Mouse (Mus musculus) retina, embryonic 14.5 days (tissue): ENCODE data around the gene Kcnma1.

Source experiments
- DNase-seq: peaks from one replicate; pipeline ENCODE4 v3.0.0-alpha.2; 2015; ENCODE audit warnings: low spot score

Kcnma1 gene

GRCm38 (mm10) chr14:23529229-23529628, 485.1 kb downstream of the Kcnma1 start:
- DNase-seq: no peak

DNA sequence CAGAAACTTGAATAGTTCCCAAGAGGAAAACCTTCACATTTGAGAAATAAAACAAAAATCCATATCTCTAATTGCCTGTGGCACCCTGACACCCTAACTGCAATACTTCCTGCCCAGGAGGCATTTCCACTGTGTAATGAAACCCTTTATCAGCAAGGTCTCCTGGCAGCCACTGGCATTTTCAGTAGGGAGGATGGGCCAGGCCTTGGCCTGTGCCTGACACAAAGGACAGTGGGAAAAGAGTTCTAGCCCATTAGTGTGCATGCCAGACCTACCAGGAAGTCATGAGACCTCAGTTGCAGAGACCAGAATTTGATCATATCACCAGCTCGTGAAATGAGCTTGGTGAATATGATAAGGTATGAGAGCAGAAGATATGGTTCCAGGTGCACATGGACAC, 488.4 kb downstream of the Kcnma1 start:
- DNase-seq: no peak

GRCm38 (mm10) chr14:23523825-23524491, 490.3 kb downstream of the Kcnma1 start:
- DNase-seq: peak; percentile 22

- DNase-seq: no peak
Measured at GRCm38 (mm10) chr14:23522606-23523159, 491.6 kb downstream of the Kcnma1 start.

GRCm38 (mm10) chr14:23521080-23521684, 493.1 kb downstream of the Kcnma1 start:
- DNase-seq: no peak

DNA sequence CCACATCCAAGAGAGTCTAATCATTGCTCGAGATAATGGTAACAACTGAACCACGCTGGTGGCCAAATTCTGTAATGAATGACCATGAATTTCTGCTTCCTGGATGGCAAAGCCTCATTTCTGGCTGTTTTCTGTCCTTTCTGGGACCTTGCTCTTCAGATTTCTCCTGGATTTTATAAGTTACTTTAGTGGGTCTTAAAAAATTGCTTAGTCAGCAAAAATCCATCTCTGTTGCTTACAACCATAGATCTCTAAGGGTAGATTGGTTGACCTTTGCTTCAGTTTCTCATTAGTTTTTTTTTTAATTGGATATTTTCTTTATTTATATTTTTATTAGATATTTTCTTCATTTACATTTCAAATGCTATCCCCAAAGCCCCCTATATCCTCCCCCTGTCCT, 496.9 kb downstream of the Kcnma1 start:
- DNase-seq: no peak

DNA sequence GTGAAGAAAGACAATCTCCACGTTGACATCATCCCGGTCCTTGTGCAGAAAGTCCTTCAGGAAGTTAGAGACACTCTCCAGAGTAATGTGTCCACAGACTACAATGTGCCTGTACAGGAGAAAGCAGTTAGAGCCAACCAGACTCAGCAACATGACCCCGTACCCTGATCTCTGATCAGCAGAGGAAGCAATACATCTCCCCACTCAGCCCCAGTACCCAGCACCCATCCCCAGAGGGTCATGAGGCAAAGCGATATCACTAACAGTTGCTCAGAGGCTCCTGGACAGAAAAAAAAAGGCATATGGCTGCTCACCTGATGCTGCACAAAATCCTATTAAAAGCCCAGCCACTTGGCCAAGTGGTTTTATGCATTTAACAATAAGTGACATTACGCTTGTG, 504.5 kb downstream of the Kcnma1 start:
- no peak for DNase-seq

DNA sequence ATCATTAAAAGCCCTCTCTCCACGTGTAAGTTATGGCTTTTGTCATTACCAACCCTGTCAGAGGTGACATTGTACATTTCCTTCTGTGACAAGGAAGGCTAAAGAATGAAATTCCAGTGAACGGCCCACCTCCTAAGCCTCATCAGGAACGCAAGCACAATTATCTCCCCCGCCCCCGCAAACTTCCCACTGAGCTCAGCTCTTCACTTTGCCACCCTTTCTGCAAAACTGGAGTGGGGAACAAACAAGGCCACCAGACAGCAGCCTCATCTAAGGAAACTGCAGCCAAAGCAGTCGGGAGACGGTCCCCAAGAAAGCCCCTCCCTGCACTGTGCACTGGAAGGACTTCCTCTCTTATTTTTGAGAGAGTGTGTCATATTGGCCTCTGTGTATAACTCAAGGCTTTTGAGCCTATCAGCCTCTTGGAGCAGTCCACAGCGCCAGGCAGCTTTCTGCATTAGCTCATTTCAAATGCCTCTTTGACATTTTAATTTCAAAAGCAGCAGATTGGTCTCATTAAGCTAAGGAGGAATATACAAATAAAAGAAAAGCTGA, 512.0 kb downstream of the Kcnma1 start:
- no peak for DNase-seq

- DNase-seq: no peak
Measured at GRCm38 (mm10) chr14:23496801-23497200, 517.5 kb downstream of the Kcnma1 start.

GRCm38 (mm10) chr14:23496236-23496740, 518.0 kb downstream of the Kcnma1 start:
- DNase-seq: no peak

- no peak for DNase-seq
Measured at GRCm38 (mm10) chr14:23494496-23494800, 519.8 kb downstream of the Kcnma1 start.

GRCm38 (mm10) chr14:23493750-23494495, 520.4 kb downstream of the Kcnma1 start:
- no peak for DNase-seq

DNA sequence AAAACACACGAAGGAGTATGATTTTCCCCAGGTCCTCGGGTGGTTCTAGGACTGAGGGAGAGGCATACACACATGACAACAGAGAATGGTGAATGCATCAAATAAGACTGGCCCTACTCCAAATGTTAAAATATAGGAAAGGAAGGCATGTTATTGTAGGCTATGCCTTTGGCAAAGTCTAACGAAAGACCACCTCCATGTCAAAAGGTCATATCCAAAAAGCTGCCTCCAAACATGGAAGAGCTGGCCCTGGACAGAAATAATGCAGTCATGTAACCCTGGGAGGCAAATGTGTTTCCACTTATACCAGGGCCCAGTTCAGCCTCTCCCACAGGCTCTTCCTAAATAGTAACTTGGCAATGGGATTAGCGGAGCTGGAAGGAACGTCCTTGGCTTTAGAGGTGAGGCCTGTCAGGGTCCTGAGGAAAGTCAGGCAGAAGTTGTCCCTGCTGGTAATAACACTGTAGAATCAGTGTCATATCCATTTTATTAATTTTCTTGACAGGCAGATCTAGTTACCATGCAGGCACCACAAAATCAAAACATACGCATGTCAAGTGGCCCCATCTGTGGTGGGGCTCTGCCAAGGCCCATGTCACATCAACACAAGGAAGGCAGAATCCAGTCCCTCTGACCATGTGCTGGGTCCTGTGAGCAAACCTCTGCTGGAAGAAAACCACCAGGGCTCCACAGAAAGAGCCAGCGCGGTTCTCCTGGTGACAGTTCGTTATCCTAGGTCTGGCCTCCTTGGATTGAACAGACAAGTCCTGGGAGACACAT, 521.5 kb downstream of the Kcnma1 start:
- DNase-seq: no peak

DNA sequence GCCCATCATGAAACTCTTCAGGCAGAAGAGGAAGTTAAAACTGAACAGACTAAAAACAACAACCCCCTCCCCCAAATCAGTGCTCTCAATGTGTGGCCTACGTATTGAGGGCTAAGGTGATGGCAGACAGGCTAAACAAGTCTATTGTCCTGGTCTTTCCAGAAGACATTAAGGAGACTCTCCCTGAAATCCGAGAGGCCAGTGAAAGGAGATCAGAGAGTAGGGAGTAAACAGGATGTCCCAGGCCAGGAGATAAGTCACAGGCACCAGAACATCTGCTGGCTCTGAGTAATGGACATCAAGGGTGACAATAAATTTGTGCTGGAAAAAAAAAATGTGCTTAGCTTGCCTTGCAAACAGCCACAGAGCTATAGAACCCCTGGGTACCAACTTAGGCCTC, 522.9 kb downstream of the Kcnma1 start:
- DNase-seq: no peak

DNA sequence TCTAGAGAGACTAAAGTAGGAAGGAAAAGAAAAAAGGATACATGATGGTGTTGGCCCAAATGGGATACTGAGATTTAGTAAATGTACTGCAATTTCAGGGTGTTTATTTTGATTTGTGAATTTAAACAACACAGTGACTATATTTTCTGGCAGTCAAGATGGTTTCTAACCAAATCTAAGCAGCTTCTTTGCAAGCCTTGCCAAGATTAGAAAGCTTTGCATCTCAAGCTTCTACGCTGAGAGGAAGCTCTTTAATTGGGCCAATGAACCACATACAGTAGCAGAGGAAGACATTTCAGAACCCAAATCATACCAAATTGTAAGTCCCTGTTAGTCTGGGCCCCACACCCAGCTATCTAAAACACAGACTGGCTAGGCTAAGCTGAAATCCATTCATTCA, 527.6 kb downstream of the Kcnma1 start:
- DNase-seq: no peak

DNA sequence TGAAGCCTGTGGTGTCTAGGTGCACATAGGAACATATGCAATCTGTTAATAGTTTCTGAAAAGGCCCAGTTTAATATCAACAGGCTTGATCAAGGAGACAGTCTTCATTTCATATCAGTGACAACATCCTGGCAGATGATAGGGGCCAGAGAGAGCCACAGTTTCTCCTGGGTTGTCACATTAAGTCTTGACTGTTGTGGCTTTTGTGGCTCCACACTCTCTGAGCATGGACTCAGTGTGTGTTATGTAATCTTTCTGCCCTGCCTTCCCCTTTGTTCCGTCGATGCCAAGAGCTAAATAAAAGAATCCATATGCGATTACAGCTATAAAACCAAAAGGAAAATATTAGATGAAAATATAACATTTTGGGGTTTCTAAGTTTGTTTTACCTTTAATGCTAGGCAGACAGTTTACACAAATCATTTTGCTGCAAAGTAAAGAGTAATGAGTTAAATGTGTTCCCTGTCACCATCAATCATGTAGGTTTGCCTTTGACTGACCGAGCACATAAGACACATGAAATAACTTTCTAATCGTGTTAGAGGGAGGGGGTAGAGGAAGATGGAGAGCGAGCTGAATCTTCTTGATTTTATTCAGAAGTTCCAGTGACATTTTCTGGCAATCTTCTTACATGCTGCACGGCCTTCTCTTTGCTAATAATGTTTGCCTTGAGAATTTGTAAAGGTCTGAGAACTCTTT, 528.3 kb downstream of the Kcnma1 start:
- no peak for DNase-seq

DNA sequence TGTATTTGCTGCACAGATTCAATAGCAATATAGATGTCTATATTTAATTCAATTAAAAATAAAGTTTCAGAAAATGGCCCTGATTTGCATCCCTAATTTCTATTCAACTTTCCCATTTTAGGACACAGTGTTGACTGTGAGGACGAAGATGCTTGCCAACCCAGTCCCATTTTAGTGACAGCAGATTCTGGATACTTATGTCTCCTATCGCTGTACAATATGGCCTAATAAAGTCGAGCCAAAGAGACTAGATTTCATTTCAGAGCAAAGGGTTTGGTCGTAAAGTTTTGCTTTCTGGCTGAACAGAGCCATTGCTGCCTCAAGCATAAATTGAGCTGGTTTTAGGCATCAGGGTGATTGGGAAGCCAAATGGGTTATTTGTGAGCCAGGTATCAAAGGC, 539.2 kb downstream of the Kcnma1 start:
- no peak for DNase-seq

- DNase-seq: no peak
Measured at GRCm38 (mm10) chr14:23470071-23470470, 544.2 kb downstream of the Kcnma1 start.

DNA sequence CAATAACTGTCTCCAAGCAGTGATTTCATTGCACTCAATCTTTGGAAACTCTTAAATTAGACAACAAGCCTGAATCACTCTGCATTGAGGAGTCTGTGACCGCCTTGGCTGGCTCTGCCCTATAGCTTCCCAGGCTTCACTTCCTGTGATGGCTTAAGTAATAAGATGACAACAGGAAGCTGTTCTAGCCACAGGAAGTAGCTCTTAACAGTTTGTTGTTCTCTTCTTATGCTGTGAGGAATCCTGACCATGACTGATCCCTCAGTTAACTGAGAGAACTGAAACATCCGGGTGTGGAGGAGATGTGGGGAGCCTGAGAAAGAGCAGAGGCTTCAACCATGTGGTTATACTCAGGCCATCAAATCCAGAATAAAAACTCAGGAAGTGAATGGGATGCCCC, 549.2 kb downstream of the Kcnma1 start:
- DNase-seq: no peak

DNA sequence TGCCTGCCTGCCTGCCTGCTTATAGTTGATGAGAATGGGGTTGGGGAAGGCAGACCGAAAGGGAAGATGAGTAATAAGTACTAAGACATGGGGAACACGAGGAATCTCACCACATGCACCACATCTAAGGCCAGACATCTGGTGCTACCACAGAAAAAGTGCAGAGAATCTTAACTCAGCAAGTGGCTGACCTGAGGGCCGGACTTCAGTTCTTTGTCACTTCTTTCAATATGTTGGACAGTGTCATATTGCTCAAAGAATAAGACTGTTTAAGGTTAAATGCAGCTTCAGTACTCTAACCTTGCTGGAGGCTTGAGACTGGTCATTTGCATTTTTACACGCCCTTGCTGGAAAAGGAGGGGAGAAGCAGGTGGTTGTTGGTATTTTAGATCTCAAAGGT, 555.7 kb downstream of the Kcnma1 start:
- DNase-seq: no peak

DNA sequence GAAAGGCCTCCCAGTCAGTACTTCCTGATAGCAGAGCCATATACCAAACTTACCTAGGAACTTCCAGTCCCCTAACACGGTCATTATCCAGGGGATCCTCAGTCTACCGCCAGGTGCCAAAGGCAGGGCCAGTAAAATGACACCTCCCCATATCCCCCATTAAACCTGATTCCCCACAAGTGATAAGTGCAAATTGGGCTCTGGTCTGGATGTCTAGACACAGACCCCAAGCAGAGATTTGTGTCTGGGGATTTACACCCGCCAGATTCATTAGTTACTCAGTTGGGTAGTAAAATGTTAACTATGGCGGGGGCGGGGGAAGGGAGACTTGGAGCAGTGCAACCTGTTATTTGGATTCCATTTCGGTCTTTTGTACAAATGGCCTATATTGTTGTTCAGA, 562.6 kb downstream of the Kcnma1 start:
- DNase-seq: no peak
